Mouse (Mus musculus): ENCODE results near the gene Eif4e1b. TPM values are rescaled to one million over a fixed set of nuclear protein-coding genes. Genes with fewer than 3 reads are reported as not detected.
"Not testable (repeated sequence)": the region's sequence is repeated elsewhere in the genome, so short reads cannot be mapped to it uniquely, and the experiment has no call there.

Eif4e1b gene
- polyA plus RNA-seq, 1 experiment from 2014 or later = not detected

GRCm38 (mm10) chr13:54760164-54760795, 23.5 kb upstream of the Eif4e1b start:
- TF ChIP-seq CTCF (IDR thresholded peaks at IDR 0.05) = no peak
- H3K27me3 ChIP-seq = peaks cover 31% of the 10 kb centered on the region
- POLR2A ChIA-PET = no interaction called here
- in situ Hi-C loops (cut with MboI; ENCODE audit: low pct_unique_long_range_greater_than_20kb) = no loop called here
- ATAC-seq = no peak
- DNase-seq (ENCODE audit: low read depth, low spot score) = no peak
- CTCF ChIA-PET = no interaction called here

GRCm38 (mm10) chr13:54760906-54761305, 22.9 kb upstream of the Eif4e1b start:
- TF ChIP-seq CTCF (IDR thresholded peaks at IDR 0.05) = no peak
- no peak for DNase-seq (ENCODE audit: low read depth, low spot score)
- ChIA-PET CTCF (no interaction called here), POLR2A (no interaction called here)
- H3K27me3 ChIP-seq = peaks cover 37% of the 10 kb centered on the region
- in situ Hi-C loops (cut with MboI; ENCODE audit: low pct_unique_long_range_greater_than_20kb) = no loop called here
- ATAC-seq = no peak

GRCm38 (mm10) chr13:54765281-54766191, 18.3 kb upstream of the Eif4e1b start:
- ATAC-seq (no peak), DNase-seq (ENCODE audit: low read depth, low spot score) (no peak)
- POLR2A ChIA-PET = interaction anchor here (1.1 kb wide), 1 partner anchor 10 kb away, joined by 3 read pairs; no protein-coding TSS in a partner anchor
- TF ChIP-seq CTCF (IDR thresholded peaks at IDR 0.05) = no peak
- in situ Hi-C loops (cut with MboI; ENCODE audit: low pct_unique_long_range_greater_than_20kb) = no loop called here
- CTCF ChIA-PET = no interaction called here
- H3K27me3 ChIP-seq = peaks cover 44% of the 10 kb centered on the region

GRCm38 (mm10) chr13:54766192-54766768, 17.5 kb upstream of the Eif4e1b start, which contains the start of gene Sncb:
Sncb (minus strand) TSS chr13:54766595.
- peaks cover 44% of the 10 kb centered on the region for H3K27me3 ChIP-seq
- DNase-seq (ENCODE audit: low read depth, low spot score) = no peak
- CTCF ChIA-PET = no interaction called here
- POLR2A ChIA-PET = no interaction called here
- ATAC-seq = no peak
- no peak for TF ChIP-seq CTCF (IDR thresholded peaks at IDR 0.05)
- in situ Hi-C loops (cut with MboI; ENCODE audit: low pct_unique_long_range_greater_than_20kb) = no loop called here

GRCm38 (mm10) chr13:54767012-54767411, 16.8 kb upstream of the Eif4e1b start:
- no peak for TF ChIP-seq CTCF (IDR thresholded peaks at IDR 0.05)
- no peak for ATAC-seq
- in situ Hi-C loops (cut with MboI; ENCODE audit: low pct_unique_long_range_greater_than_20kb) = no loop called here
- POLR2A ChIA-PET = no interaction called here
- peaks cover 39% of the 10 kb centered on the region for H3K27me3 ChIP-seq
- CTCF ChIA-PET = no interaction called here
- DNase-seq (ENCODE audit: low read depth, low spot score) = no peak

GRCm38 (mm10) chr13:54780592-54780991, 3.2 kb upstream of the Eif4e1b start:
- CTCF ChIA-PET = no interaction called here
- no peak for TF ChIP-seq CTCF (IDR thresholded peaks at IDR 0.05)
- H3K27me3 ChIP-seq = no peaks in the 10 kb centered on the region
- ATAC-seq (peak; percentile 56), DNase-seq (ENCODE audit: low read depth, low spot score) (no peak)
- in situ Hi-C loops (cut with MboI; ENCODE audit: low pct_unique_long_range_greater_than_20kb) = no loop called here
- POLR2A ChIA-PET = no interaction called here

- ChIA-PET CTCF (no interaction called here), POLR2A (no interaction called here)
- no peaks in the 10 kb centered on the region for H3K27me3 ChIP-seq
- ATAC-seq = no peak
- no peak for TF ChIP-seq CTCF (IDR thresholded peaks at IDR 0.05)
- DNase-seq (ENCODE audit: low read depth, low spot score) = no peak
- in situ Hi-C loops (cut with MboI; ENCODE audit: low pct_unique_long_range_greater_than_20kb) = no loop called here
Measured at GRCm38 (mm10) chr13:54781086-54781485, 2.7 kb upstream of the Eif4e1b start.

- in situ Hi-C loops (cut with MboI; ENCODE audit: low pct_unique_long_range_greater_than_20kb) = no loop called here
- no peak for TF ChIP-seq CTCF (IDR thresholded peaks at IDR 0.05)
- POLR2A ChIA-PET = no interaction called here
- DNase-seq (ENCODE audit: low read depth, low spot score) (no peak), ATAC-seq (no peak)
- CTCF ChIA-PET = no interaction called here
- H3K27me3 ChIP-seq = no peaks in the 10 kb centered on the region
Measured at GRCm38 (mm10) chr13:54783235-54783634, 563 bp upstream of the Eif4e1b start.

GRCm38 (mm10) chr13:54787591-54787990, 3.8 kb downstream of the Eif4e1b start:
- in situ Hi-C loops (cut with MboI; ENCODE audit: low pct_unique_long_range_greater_than_20kb); H3K27me3 ChIP-seq; ATAC-seq; POLR2A ChIA-PET; CTCF ChIA-PET; DNase-seq (ENCODE audit: low read depth, low spot score): not testable (repeated sequence)

GRCm38 (mm10) chr13:54788740-54789560, 5.2 kb downstream of the Eif4e1b start, which contains the start of gene Tspan17:
Tspan17 (plus strand) TSS chr13:54789377.
- ChIA-PET POLR2A (no interaction called here), CTCF (no interaction called here)
- ATAC-seq (peak; percentile 81), DNase-seq (ENCODE audit: low read depth, low spot score) (peak; percentile 73)
- in situ Hi-C loops (cut with MboI; ENCODE audit: low pct_unique_long_range_greater_than_20kb) = no loop called here
- H3K27me3 ChIP-seq = no peaks in the 10 kb centered on the region
- no peak for TF ChIP-seq CTCF (IDR thresholded peaks at IDR 0.05)

All from Patski (cell line).